Mouse (Mus musculus) midbrain, embryonic 12.5 days (tissue): ENCODE measurements around the gene Catsperg1. TPM values are rescaled to one million over a fixed set of nuclear protein-coding genes. Genes with fewer than 3 reads are reported as not detected.
A peak's percentile ranks its signal among the peaks of the same experiment; 100 is the strongest.
"Not testable (repeated sequence)": the region's sequence is repeated elsewhere in the genome, so short reads cannot be mapped to it uniquely, and the experiment has no call there.

ENCODE experiments used
- ATAC-seq: fragments of 200-750 bp; cut with Nextera tagmentation; 2 replicates; pipeline ENCODE4 v1.8.0; 2017; ENCODE audit warnings: low read depth, moderate TSS enrichment, moderate library complexity; ENCODE audit not compliant: low FRiP score
- H3K27ac ChIP-seq: fragments of 300-500 bp; sonication (generic); replicated peaks from 2 replicates; pipeline ENCODE4 v1.5.1; 2016; ENCODE audit warnings: mild to moderate bottlenecking
- H3K27me3 ChIP-seq: fragments of 300-500 bp; sonication (generic); 2 replicates; pipeline ENCODE4 v1.6.1; 2016; ENCODE audit warnings: mild to moderate bottlenecking
- H3K36me3 ChIP-seq: fragments of 300-500 bp; sonication (generic); 2 replicates; pipeline ENCODE4 v1.6.1; 2016
- H3K4me1 ChIP-seq: fragments of 300-500 bp; sonication (generic); 2 replicates; pipeline ENCODE4 v1.6.1; 2016
- H3K4me2 ChIP-seq: fragments of 300-500 bp; sonication (generic); replicated peaks from 2 replicates; pipeline ENCODE4 v1.6.1; 2016; ENCODE audit warnings: mild to moderate bottlenecking, moderate library complexity
- H3K4me3 ChIP-seq: fragments of 300-500 bp; sonication (generic); 2 replicates; pipeline ENCODE4 v1.5.1; 2016; ENCODE audit warnings: mild to moderate bottlenecking
- H3K9ac ChIP-seq: fragments of 300-500 bp; sonication (generic); replicated peaks from 2 replicates; pipeline ENCODE4 v1.6.1; 2016; ENCODE audit warnings: mild to moderate bottlenecking, moderate library complexity
- H3K9me3 ChIP-seq: fragments of 300-500 bp; sonication (generic); 2 replicates; pipeline ENCODE4 v1.6.1; 2016; ENCODE audit warnings: mild to moderate bottlenecking
- whole genome bisulfite sequencing: fragments of 180-500 bp; shearing (Covaris S2); methylation state at CpG from one replicate; pipeline ENCODE4 v1.1.7; 2016; 5-methylcytosine and 5-hydroxymethylcytosine counted together
- polyA plus RNA-seq: library from polyadenylated mRNA; unstranded; fragments of >200 nt; fragmentation: Nextera tagmentation; extraction: Ambion mirVana; gene quantifications from 2 replicates; pipeline ENCODE4 v1.2.1, GENCODE M21; 2016

Gene Catsperg1
- polyA plus RNA-seq, 1 experiment from 2014 or later = 0.82 TPM

- no peaks in the 10 kb centered on the region for H3K36me3 ChIP-seq
- H3K4me1 ChIP-seq = peaks cover 10% of the 10 kb centered on the region
- H3K27ac ChIP-seq = no peak overlapping the region
- H3K27me3 ChIP-seq = peaks cover 22% of the 10 kb centered on the region
- 72% methylated on average over 13 of the region's 13 CpGs for WGBS
- peak overlapping the region; percentile 28; the same call in 1 of the 2 replicates for H3K4me2 ChIP-seq
- peaks cover 2% of the 10 kb centered on the region; the same call in 1 of the 2 replicates for H3K9me3 ChIP-seq
- no peak overlapping the region for H3K9ac ChIP-seq
- no peak overlapping the region for H3K4me3 ChIP-seq
- no peak for ATAC-seq
Observed at GRCm38 (mm10) chr7:29225520-29225919, 11.7 kb upstream of the Catsperg1 start.

GRCm38 (mm10) chr7:29224756-29225394 is 11.0 kb upstream of the Catsperg1 start:
- Histone ChIP-seq H3K27me3 (peaks cover 16% of the 10 kb centered on the region), H3K4me3 (no peak overlapping the region), H3K9ac (no peak overlapping the region), H3K27ac (no peak overlapping the region), H3K4me1 (peaks cover 10% of the 10 kb centered on the region), H3K4me2 (peak overlapping the region; percentile 28), H3K36me3 (no peaks in the 10 kb centered on the region), H3K9me3 (peaks cover 8% of the 10 kb centered on the region)
- ATAC-seq = no peak
- 8% methylated on average over 16 of the region's 16 CpGs for WGBS

- ATAC-seq = no peak
- Histone ChIP-seq H3K4me1 (peaks cover 7% of the 10 kb centered on the region; the same call in 1 of the 2 replicates), H3K4me3 (no peak overlapping the region), H3K4me2 (no peak overlapping the region), H3K27me3 (peaks cover 21% of the 10 kb centered on the region), H3K36me3 (no peaks in the 10 kb centered on the region), H3K9me3 (peaks cover 10% of the 10 kb centered on the region), H3K9ac (no peak overlapping the region), H3K27ac (no peak overlapping the region)
- WGBS = 45% methylated on average over 15 of the region's 15 CpGs
Observed at GRCm38 (mm10) chr7:29214846-29215245, 1.0 kb upstream of the Catsperg1 start.

DNA sequence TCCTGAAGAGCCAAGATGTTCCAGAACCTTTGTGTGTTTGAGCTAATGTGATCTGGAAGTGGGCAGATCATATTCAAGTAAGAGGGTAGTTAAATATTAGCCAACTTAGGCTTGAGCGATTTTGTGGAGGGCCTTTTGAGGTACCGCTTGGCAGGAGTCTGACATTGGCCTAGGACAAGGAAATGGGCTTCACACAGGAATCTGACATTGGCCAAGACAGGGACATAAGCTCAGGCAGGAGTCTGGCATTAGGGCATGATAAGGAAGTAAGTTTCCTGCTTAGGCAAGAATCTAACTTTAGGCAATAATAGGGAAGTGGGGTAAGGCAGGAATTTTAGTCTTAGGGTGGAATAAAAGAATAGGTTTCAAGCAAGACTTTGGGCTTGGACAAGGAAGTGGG is 401 bp upstream of the Catsperg1 start:
- WGBS = 68% methylated on average over 2 of the region's 2 CpGs
- H3K4me2 ChIP-seq = no peak overlapping the region
- H3K9me3 ChIP-seq = peaks cover 4% of the 10 kb centered on the region; the same call in 1 of the 2 replicates
- H3K36me3 ChIP-seq = no peaks in the 10 kb centered on the region
- H3K27ac ChIP-seq = no peak overlapping the region
- H3K4me3 ChIP-seq = no peak overlapping the region
- ATAC-seq = no peak; the same call in 1 of the 2 replicates
- no peak overlapping the region for H3K9ac ChIP-seq
- H3K4me1 ChIP-seq = peaks cover 7% of the 10 kb centered on the region; the same call in 1 of the 2 replicates
- peaks cover 21% of the 10 kb centered on the region for H3K27me3 ChIP-seq

DNA sequence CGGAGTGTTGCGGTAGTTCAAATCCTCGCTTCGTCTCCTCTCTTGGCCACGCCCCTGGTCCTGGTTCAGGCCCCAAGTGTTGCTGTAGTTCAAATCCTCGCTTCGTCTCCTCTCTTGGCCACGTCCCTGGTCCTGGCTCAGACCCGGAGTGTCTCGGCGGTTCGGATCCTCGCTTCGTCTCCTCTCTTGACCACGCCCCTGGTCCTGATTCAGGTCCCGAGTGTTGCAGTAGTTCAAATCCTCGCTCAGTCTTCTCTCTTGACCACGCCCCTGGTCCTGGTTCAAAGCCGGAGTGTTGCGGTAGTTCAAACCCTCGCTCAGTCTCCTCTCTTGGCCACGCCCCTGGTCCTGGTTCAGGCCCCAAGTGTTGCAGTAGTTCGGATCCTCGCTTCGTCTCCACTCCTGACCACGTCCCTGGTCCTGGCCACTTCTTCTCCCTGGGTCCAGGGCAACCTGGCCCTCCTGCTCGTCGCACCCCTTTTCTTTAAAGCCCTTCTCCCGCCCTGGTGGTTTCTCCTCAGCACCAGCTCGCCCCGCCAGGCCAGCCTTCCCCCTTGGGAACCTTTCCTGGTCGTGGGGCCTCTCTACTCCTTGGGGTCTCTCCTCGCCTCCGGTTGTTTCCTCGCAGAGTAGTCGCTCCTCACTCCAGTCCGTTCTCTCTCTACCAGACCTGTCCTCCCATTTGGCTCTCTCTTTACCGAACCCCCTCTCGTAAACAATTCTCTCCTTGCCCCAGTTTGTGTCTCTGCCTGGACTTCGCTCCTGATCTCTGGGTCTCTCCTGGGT is 867 bp downstream of the Catsperg1 start:
- not testable (repeated sequence) for H3K4me1 ChIP-seq, H3K9ac ChIP-seq, ATAC-seq, H3K27ac ChIP-seq, H3K36me3 ChIP-seq, H3K9me3 ChIP-seq
- Histone ChIP-seq H3K4me2 (peak overlapping the region; percentile 48), H3K27me3 (peaks cover 21% of the 10 kb centered on the region), H3K4me3 (peak overlapping the region; percentile 29)
- WGBS = 14% methylated on average over 40 of the region's 40 CpGs

- H3K4me2 ChIP-seq = peak overlapping the region; percentile 38
- H3K9me3 ChIP-seq = 0 out of 2 replicates have a peak, but pooled peaks cover 4% of the 10 kb centered on the region
- H3K36me3 ChIP-seq = no peaks in the 10 kb centered on the region
- peaks cover 7% of the 10 kb centered on the region; the same call in 1 of the 2 replicates for H3K4me1 ChIP-seq
- H3K4me3 ChIP-seq = no peak overlapping the region
- WGBS = 14% methylated on average over 26 of the region's 26 CpGs
- H3K27ac ChIP-seq = no peak overlapping the region
- peaks cover 21% of the 10 kb centered on the region for H3K27me3 ChIP-seq
- H3K9ac ChIP-seq = no peak overlapping the region
- ATAC-seq = no peak
Observed at GRCm38 (mm10) chr7:29212199-29212765, 1.6 kb downstream of the Catsperg1 start.

- 4% methylated on average over 34 of the region's 34 CpGs for WGBS
- no peak for ATAC-seq
Observed at GRCm38 (mm10) chr7:29211415-29212198, 2.2 kb downstream of the Catsperg1 start.

DNA sequence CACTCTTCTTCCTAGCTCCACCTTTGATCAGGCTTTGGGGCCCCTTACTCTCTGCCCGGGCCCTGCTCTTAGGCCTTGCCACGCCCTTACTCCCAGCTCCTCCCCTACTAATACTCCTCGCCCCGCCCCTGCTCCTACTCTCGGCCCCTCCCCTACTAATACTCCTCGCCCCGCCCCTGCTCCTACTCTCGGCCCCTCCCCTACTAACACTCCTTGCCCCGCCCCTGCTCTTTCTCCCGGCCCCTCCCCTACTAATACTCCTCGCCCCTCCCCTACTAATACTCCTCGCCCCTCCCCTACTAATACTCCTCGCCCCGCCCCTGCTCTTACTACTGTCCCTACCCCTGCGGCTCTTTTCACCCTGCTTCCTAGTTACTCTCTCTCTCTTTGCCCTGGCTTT is 2.8 kb downstream of the Catsperg1 start:
- Histone ChIP-seq H3K27me3 (peaks cover 21% of the 10 kb centered on the region), H3K4me2 (peak overlapping the region; percentile 38), H3K4me3 (peak overlapping the region; percentile 28; the same call in 1 of the 2 replicates)
- H3K4me1 ChIP-seq, ATAC-seq, H3K9ac ChIP-seq, H3K36me3 ChIP-seq, H3K9me3 ChIP-seq, H3K27ac ChIP-seq: not testable (repeated sequence)
- 35% methylated on average over 13 of the region's 15 CpGs for whole genome bisulfite sequencing

More at GRCm38 (mm10) chr7:29211415-29212198, 2.2 kb downstream of the Catsperg1 start:
- no peak overlapping the region for H3K27ac ChIP-seq
- peaks cover 21% of the 10 kb centered on the region for H3K27me3 ChIP-seq
- no peak overlapping the region for H3K9ac ChIP-seq
- peaks cover 7% of the 10 kb centered on the region; the same call in 1 of the 2 replicates for H3K4me1 ChIP-seq
- H3K36me3 ChIP-seq = no peaks in the 10 kb centered on the region
- peak overlapping the region; percentile 28 for H3K4me3 ChIP-seq
- H3K4me2 ChIP-seq = peak overlapping the region; percentile 38
- H3K9me3 ChIP-seq = no peaks in the 10 kb centered on the region

GRCm38 (mm10) chr7:29202577-29202976 is 11.3 kb downstream of the Catsperg1 start:
- Histone ChIP-seq H3K4me2 (no peak overlapping the region), H3K36me3 (no peaks in the 10 kb centered on the region), H3K4me3 (no peak overlapping the region), H3K27me3 (no peaks in the 10 kb centered on the region), H3K4me1 (no peaks in the 10 kb centered on the region), H3K9ac (no peak overlapping the region), H3K9me3 (no peaks in the 10 kb centered on the region), H3K27ac (no peak overlapping the region)
- 88% methylated on average over 6 of the region's 6 CpGs for WGBS
- no peak for ATAC-seq

- ATAC-seq, H3K27me3 ChIP-seq: not testable (repeated sequence)
Observed at GRCm38 (mm10) chr7:29194230-29194629, 19.6 kb downstream of the Catsperg1 start.

DNA sequence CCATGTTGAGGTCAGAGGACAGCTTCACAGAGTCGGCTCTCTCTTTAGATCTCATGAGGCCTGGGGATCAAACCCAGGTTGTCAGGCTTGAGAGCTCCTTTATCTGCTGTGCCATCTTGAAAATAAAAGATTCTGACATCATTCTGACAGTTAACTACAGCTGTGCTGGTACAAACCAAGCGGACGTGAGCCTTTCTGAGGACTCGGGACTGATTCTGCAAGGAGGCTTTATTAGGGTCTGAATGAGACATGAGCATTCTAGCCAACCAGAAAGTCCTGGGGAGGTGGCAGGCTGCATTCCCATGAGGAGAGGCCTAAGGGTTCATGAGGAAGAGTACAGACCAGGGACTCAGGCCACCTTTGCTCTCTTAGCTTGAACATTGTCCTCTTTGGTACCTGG is 32.5 kb downstream of the Catsperg1 start:
- H3K4me3 ChIP-seq = 0 out of 2 replicates have a peak overlapping the region, but pooled peaks have one; percentile 69
- peaks cover 17% of the 10 kb centered on the region for H3K4me1 ChIP-seq
- H3K9ac ChIP-seq, H3K9me3 ChIP-seq, H3K27me3 ChIP-seq, ATAC-seq, H3K27ac ChIP-seq, H3K36me3 ChIP-seq: not testable (repeated sequence)
- 86% methylated on average over 4 of the region's 4 CpGs for WGBS
- H3K4me2 ChIP-seq = peak overlapping the region; percentile 85; the same call in 1 of the 2 replicates

More at GRCm38 (mm10) chr7:29194230-29194629, 19.6 kb downstream of the Catsperg1 start:
- H3K4me3 ChIP-seq, H3K27ac ChIP-seq, H3K9ac ChIP-seq, H3K9me3 ChIP-seq, H3K4me1 ChIP-seq, H3K4me2 ChIP-seq, H3K36me3 ChIP-seq: not testable (repeated sequence)
- WGBS = 82% methylated on average over 1 of the region's 1 CpGs
